Mouse (Mus musculus): ENCODE data around the gene Map2k1.

- TF ChIP-seq POLR2A (IDR thresholded peaks at IDR 0.05; ENCODE audit: low read depth, low read length) (no peak), CTCF (IDR thresholded peaks at IDR 0.05; ENCODE audit: extremely low read depth, insufficient read length, insufficient replicate concordance, low read depth, low read length) (no peak)
Measured at GRCm38 (mm10) chr9:64259906-64260305, 6.5 kb upstream of the Map2k1 start.
